Mouse (Mus musculus) frontal cortex, adult 2 months (tissue): ENCODE data around the gene March7. TPM values are rescaled to one million over a fixed set of nuclear protein-coding genes. Genes with fewer than 3 reads are reported as not detected.

Source experiments
- DNase-seq, 2 experiments: peaks; one replicate each; pipeline ENCODE4 v3.0.0; 2022; ENCODE audit warnings: low spot score in 1 of 2; ENCODE audit errors: extremely low spot score in 1 of 2
- polyA plus RNA-seq: library from polyadenylated mRNA; depleted of rRNA; stranded (reverse); fragments of >200 nt; gene quantifications from 2 replicates; pipeline ENCODE4 v1.2.3, GENCODE M21; 2012

Gene March7
- polyA plus RNA-seq, 1 experiment, result 45.7 TPM

GRCm38 (mm10) chr2:60210821-60211220 is 1.1 kb downstream of the March7 start:
- no peak for DNase-seq

GRCm38 (mm10) chr2:60212488-60212887 is 2.8 kb downstream of the March7 start:
- no peak for DNase-seq

GRCm38 (mm10) chr2:60214683-60215082 is 5.0 kb downstream of the March7 start:
- no peak for DNase-seq

- DNase-seq, result no peak
Observed at GRCm38 (mm10) chr2:60216547-60217153, 7.0 kb downstream of the March7 start.

GRCm38 (mm10) chr2:60217620-60218019 is 7.9 kb downstream of the March7 start:
- no peak for DNase-seq

- no peak for DNase-seq
Observed at GRCm38 (mm10) chr2:60221236-60221635, 11.5 kb downstream of the March7 start.

GRCm38 (mm10) chr2:60221954-60222353 is 12.3 kb downstream of the March7 start:
- no peak for DNase-seq

- no peak for DNase-seq
Observed at GRCm38 (mm10) chr2:60223489-60223888, 13.8 kb downstream of the March7 start.

GRCm38 (mm10) chr2:60228470-60228869 is 18.8 kb downstream of the March7 start:
- no peak for DNase-seq

- no peak for DNase-seq
Observed at GRCm38 (mm10) chr2:60230361-60230760, 20.7 kb downstream of the March7 start.

- no peak for DNase-seq
Observed at GRCm38 (mm10) chr2:60233147-60233546, 23.5 kb downstream of the March7 start.

GRCm38 (mm10) chr2:60234506-60234905 is 24.8 kb downstream of the March7 start:
- DNase-seq, result no peak

- no peak for DNase-seq
Observed at GRCm38 (mm10) chr2:60252782-60253181, 43.1 kb downstream of the March7 start.

- DNase-seq, result peak; percentile 26 to 63
Observed at GRCm38 (mm10) chr2:60253506-60253905, 43.8 kb downstream of the March7 start.

GRCm38 (mm10) chr2:60256751-60257150 is 47.1 kb downstream of the March7 start:
- DNase-seq, result no peak

- DNase-seq, result no peak
Observed at GRCm38 (mm10) chr2:60259186-60259585, 49.5 kb downstream of the March7 start.

GRCm38 (mm10) chr2:60260621-60261350 is 51.1 kb downstream of the March7 start:
- no peak for DNase-seq

- no peak for DNase-seq
Observed at GRCm38 (mm10) chr2:60267567-60267966, 57.9 kb downstream of the March7 start.

- no peak for DNase-seq
Observed at GRCm38 (mm10) chr2:60269856-60270479, 60.3 kb downstream of the March7 start.

- no peak for DNase-seq
Observed at GRCm38 (mm10) chr2:60278627-60279026, 68.9 kb downstream of the March7 start.

GRCm38 (mm10) chr2:60282625-60283024 is 72.9 kb downstream of the March7 start:
- no peak for DNase-seq
